Mouse (Mus musculus): ENCODE data around the gene Nme7. TPM values are rescaled to one million over a fixed set of nuclear protein-coding genes. Genes with fewer than 3 reads are reported as not detected.

Gene Nme7
- polyA plus RNA-seq (2012; fragmentation: generic; extraction: Trizol) = 10 to 100 TPM; 10.4 to 32.3 TPM

GRCm38 (mm10) chr1:164303821-164304220 is at the start of gene Nme7:
TSS of gene Nme7 (plus strand) at chr1:164304121.

GRCm38 (mm10) chr1:164275455-164275954 is 28.4 kb upstream of the Nme7 start, which contains the start of gene Ccdc181:
TSS of gene Ccdc181 (plus strand) at chr1:164275585.

GRCm38 (mm10) chr1:164307124-164307751 is 3.3 kb downstream of the Nme7 start, which contains the start of gene Blzf1:
TSS of gene Blzf1 (minus strand) at chr1:164307489.

GRCm38 (mm10) chr1:164458245-164458613 is 154.3 kb downstream of the Nme7 start, which contains the start of gene Atp1b1:
TSS of gene Atp1b1 (minus strand) at chr1:164458355.

Other genes starting within 250 kb of the Nme7 start
- not detected for gene Sell, start 242.1 kb upstream of the Nme7 start, polyA plus RNA-seq (2012; fragmentation: generic; extraction: Trizol)
- 1 to 10 TPM in 1 of 2 experiments, under 1 TPM in 1; 0.46 to 2.9 TPM for gene Selp, start 188.9 kb upstream of the Nme7 start, polyA plus RNA-seq (2012; fragmentation: generic; extraction: Trizol)
- under 1 TPM in 1 of 2 experiments, not detected in 1; 0.01 TPM for gene F5, start 152.3 kb upstream of the Nme7 start, polyA plus RNA-seq (2012; fragmentation: generic; extraction: Trizol)
- 1 to 10 TPM; 1.7 to 5.5 TPM for gene Slc19a2, start 55.1 kb upstream of the Nme7 start, polyA plus RNA-seq (2012; fragmentation: generic; extraction: Trizol)
- gene Ccdc181, start 28.5 kb upstream of the Nme7 start, polyA plus RNA-seq (2012; fragmentation: generic; extraction: Trizol) = 1 to 10 TPM in 1 of 2 experiments, under 1 TPM in 1; 0.53 to 2.5 TPM
- 1 to 10 TPM in 1 of 2 experiments, under 1 TPM in 1; 0.61 to 4.4 TPM for gene Blzf1, start 3.4 kb downstream of the Nme7 start, polyA plus RNA-seq (2012; fragmentation: generic; extraction: Trizol)
- gene Atp1b1, start 154.2 kb downstream of the Nme7 start, polyA plus RNA-seq (2012; fragmentation: generic; extraction: Trizol) = 100 to 1,000 TPM in 1 of 2 experiments, 1 to 10 TPM in 1; 5.9 to 105 TPM

Measured in C3H10T1/2 (cell line).